Mouse (Mus musculus): ENCODE results near the gene Epha2. TPM values are rescaled to one million over a fixed set of nuclear protein-coding genes. Genes with fewer than 3 reads are reported as not detected.
A peak's percentile ranks its signal among the peaks of the same experiment; 100 is the strongest.

Epha2 gene
- polyA plus RNA-seq, 1 experiment = 14.2 TPM

- H3K4me1 ChIP-seq (ENCODE audit: control insufficient read depth, insufficient read depth, low read length) = no peaks in the 10 kb centered on the region
- H3K27ac ChIP-seq (ENCODE audit: control insufficient read depth, insufficient read depth, low read depth, low read length, poor library complexity) = no peak overlapping the region
- TF ChIP-seq POLR2A (IDR thresholded peaks at IDR 0.05; ENCODE audit: borderline replicate concordance, control insufficient read depth, low read depth, low read length) (no peak), CTCF (IDR thresholded peaks at IDR 0.05; ENCODE audit: control insufficient read depth, insufficient read depth, low read length) (no peak)
- H3K4me3 ChIP-seq (replicated peaks; ENCODE audit: control insufficient read depth, low read depth, low read length) = no peak overlapping the region
- 9% methylated on average over 15 of the region's 15 CpGs for WGBS
Observed at GRCm38 (mm10) chr4:141287518-141288004, 13.5 kb upstream of the Epha2 start.

DNA sequence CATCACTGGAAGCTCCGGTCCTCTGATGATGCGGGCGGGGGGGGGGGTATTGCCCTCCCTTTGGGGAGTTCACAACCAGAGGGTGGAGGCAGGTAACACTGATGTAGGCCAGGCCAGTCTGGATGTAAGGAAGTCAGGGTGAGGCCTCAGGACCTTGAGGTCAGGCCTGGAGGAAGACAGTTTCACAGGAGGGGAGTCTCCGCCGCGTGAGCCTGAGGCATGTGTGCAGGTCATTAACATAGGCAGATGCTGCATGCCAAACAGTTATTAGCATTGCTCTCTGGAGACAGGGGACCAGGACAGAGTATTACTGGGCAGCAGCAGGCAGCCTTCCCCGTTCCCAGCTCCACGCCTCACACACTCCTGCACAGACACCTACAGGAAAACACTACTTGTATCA is 12.9 kb upstream of the Epha2 start:
- Histone ChIP-seq H3K4me3 (replicated peaks; ENCODE audit: control insufficient read depth, low read depth, low read length) (no peak overlapping the region), H3K27ac (ENCODE audit: control insufficient read depth, insufficient read depth, low read depth, low read length, poor library complexity) (no peak overlapping the region), H3K4me1 (ENCODE audit: control insufficient read depth, insufficient read depth, low read length) (no peaks in the 10 kb centered on the region)
- WGBS = 70% methylated on average over 8 of the region's 8 CpGs
- TF ChIP-seq CTCF (IDR thresholded peaks at IDR 0.05; ENCODE audit: control insufficient read depth, insufficient read depth, low read length) = no peak
- no peak for TF ChIP-seq POLR2A (IDR thresholded peaks at IDR 0.05; ENCODE audit: borderline replicate concordance, control insufficient read depth, low read depth, low read length)

- TF ChIP-seq POLR2A (IDR thresholded peaks at IDR 0.05; ENCODE audit: borderline replicate concordance, control insufficient read depth, low read depth, low read length) (no peak), CTCF (IDR thresholded peaks at IDR 0.05; ENCODE audit: control insufficient read depth, insufficient read depth, low read length) (no peak)
- H3K4me1 ChIP-seq (ENCODE audit: control insufficient read depth, insufficient read depth, low read length) = no peaks in the 10 kb centered on the region
- H3K27ac ChIP-seq (ENCODE audit: control insufficient read depth, insufficient read depth, low read depth, low read length, poor library complexity) = no peak overlapping the region
- 4% methylated on average over 46 of the region's 47 CpGs for WGBS
- no peak overlapping the region for H3K4me3 ChIP-seq (replicated peaks; ENCODE audit: control insufficient read depth, low read depth, low read length)
Observed at GRCm38 (mm10) chr4:141291571-141292375, 9.3 kb upstream of the Epha2 start.

GRCm38 (mm10) chr4:141295774-141296186 is 5.3 kb upstream of the Epha2 start:
- no peak overlapping the region for H3K27ac ChIP-seq (ENCODE audit: control insufficient read depth, insufficient read depth, low read depth, low read length, poor library complexity)
- no peak overlapping the region for H3K4me3 ChIP-seq (replicated peaks; ENCODE audit: control insufficient read depth, low read depth, low read length)
- H3K4me1 ChIP-seq (ENCODE audit: control insufficient read depth, insufficient read depth, low read length) = no peaks in the 10 kb centered on the region
- TF ChIP-seq CTCF (IDR thresholded peaks at IDR 0.05; ENCODE audit: control insufficient read depth, insufficient read depth, low read length) (no peak), POLR2A (IDR thresholded peaks at IDR 0.05; ENCODE audit: borderline replicate concordance, control insufficient read depth, low read depth, low read length) (no peak)
- WGBS = 10% methylated on average over 15 of the region's 15 CpGs

- no peak overlapping the region for H3K4me3 ChIP-seq (replicated peaks; ENCODE audit: control insufficient read depth, low read depth, low read length)
- no peak overlapping the region for H3K27ac ChIP-seq (ENCODE audit: control insufficient read depth, insufficient read depth, low read depth, low read length, poor library complexity)
- no peaks in the 10 kb centered on the region for H3K4me1 ChIP-seq (ENCODE audit: control insufficient read depth, insufficient read depth, low read length)
- WGBS = 68% methylated on average over 7 of the region's 7 CpGs
- TF ChIP-seq POLR2A (IDR thresholded peaks at IDR 0.05; ENCODE audit: borderline replicate concordance, control insufficient read depth, low read depth, low read length) (no peak), CTCF (IDR thresholded peaks at IDR 0.05; ENCODE audit: control insufficient read depth, insufficient read depth, low read length) (no peak)
Observed at GRCm38 (mm10) chr4:141297934-141298333, 3.1 kb upstream of the Epha2 start.

DNA sequence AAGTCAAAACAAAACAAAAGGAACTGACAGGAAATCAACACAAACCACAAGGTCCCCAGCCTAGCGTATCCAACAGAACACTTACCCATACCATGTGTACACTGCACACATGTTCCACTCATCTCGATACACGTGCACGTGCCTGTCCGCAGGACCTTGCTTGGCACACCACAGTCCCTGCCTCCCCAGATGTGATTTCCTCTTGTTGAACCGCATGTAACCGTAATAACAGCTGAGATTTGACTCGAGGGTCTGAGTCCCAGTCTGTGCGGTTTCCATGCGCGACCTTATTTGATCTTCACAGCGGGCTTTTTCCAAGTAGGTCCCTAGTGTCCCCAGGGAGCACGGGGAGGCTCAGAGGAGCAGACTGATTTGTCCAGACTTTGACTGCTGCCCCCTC is 1.7 kb upstream of the Epha2 start:
- 5% methylated on average over 13 of the region's 13 CpGs for WGBS
- Histone ChIP-seq H3K4me1 (ENCODE audit: control insufficient read depth, insufficient read depth, low read length) (no peaks in the 10 kb centered on the region), H3K27ac (ENCODE audit: control insufficient read depth, insufficient read depth, low read depth, low read length, poor library complexity) (peak overlapping the region; percentile 30), H3K4me3 (replicated peaks; ENCODE audit: control insufficient read depth, low read depth, low read length) (no peak overlapping the region)
- TF ChIP-seq POLR2A (IDR thresholded peaks at IDR 0.05; ENCODE audit: borderline replicate concordance, control insufficient read depth, low read depth, low read length) (no peak), CTCF (IDR thresholded peaks at IDR 0.05; ENCODE audit: control insufficient read depth, insufficient read depth, low read length) (no peak)

DNA sequence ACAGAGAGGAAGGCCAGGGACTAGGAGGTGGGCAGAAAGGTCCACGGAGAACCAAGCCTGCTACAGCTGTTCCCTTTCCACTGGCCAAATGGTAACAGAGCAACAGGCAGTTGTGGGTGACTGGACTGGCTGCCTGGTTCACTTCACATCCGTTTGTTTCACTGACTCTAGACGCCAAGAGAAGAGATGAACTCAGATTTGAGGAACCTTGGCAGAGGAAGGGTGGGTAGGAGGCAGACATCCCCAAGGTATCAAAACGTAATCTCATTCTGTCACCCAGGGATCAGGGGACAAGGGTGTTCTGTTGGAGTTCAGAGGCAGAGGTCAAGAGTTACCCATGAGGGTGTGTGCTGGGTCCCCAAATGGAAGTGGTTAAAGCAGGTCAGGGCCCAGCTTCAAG is 844 bp upstream of the Epha2 start:
- no peak overlapping the region for H3K4me3 ChIP-seq (replicated peaks; ENCODE audit: control insufficient read depth, low read depth, low read length)
- WGBS = 7% methylated on average over 4 of the region's 4 CpGs
- no peaks in the 10 kb centered on the region for H3K4me1 ChIP-seq (ENCODE audit: control insufficient read depth, insufficient read depth, low read length)
- no peak overlapping the region for H3K27ac ChIP-seq (ENCODE audit: control insufficient read depth, insufficient read depth, low read depth, low read length, poor library complexity)
- no peak for TF ChIP-seq POLR2A (IDR thresholded peaks at IDR 0.05; ENCODE audit: borderline replicate concordance, control insufficient read depth, low read depth, low read length)
- no peak for TF ChIP-seq CTCF (IDR thresholded peaks at IDR 0.05; ENCODE audit: control insufficient read depth, insufficient read depth, low read length)

GRCm38 (mm10) chr4:141301591-141302427 is 769 bp downstream of the Epha2 start:
- TF ChIP-seq POLR2A (IDR thresholded peaks at IDR 0.05; ENCODE audit: borderline replicate concordance, control insufficient read depth, low read depth, low read length) = no peak
- TF ChIP-seq CTCF (IDR thresholded peaks at IDR 0.05; ENCODE audit: control insufficient read depth, insufficient read depth, low read length) = no peak
- WGBS = under 1% methylated on average over 51 of the region's 51 CpGs

More at GRCm38 (mm10) chr4:141301591-141302427, 769 bp downstream of the Epha2 start:
- no peaks in the 10 kb centered on the region for H3K4me1 ChIP-seq (ENCODE audit: control insufficient read depth, insufficient read depth, low read length)
- peak overlapping the region; percentile 66 for H3K4me3 ChIP-seq (replicated peaks; ENCODE audit: control insufficient read depth, low read depth, low read length)
- peak overlapping the region; percentile 51 for H3K27ac ChIP-seq (ENCODE audit: control insufficient read depth, insufficient read depth, low read depth, low read length, poor library complexity)
